Mouse (Mus musculus) layer of hippocampus, adult 18-20 months (tissue): ENCODE data around the gene Gm11444. TPM values are rescaled to one million over a fixed set of nuclear protein-coding genes. Genes with fewer than 3 reads are reported as not detected.

Experiments used
- DNase-seq, 2 experiments: peaks; one replicate each; pipeline ENCODE4 v3.0.0; 2022; ENCODE audit warnings: low spot score in 2 of 2
- total RNA-seq, 2 experiments: library from RNA; stranded (reverse); gene quantifications; 2 replicates each; pipeline ENCODE4 v1.2.3; 2021

Gm11444 gene
- total RNA-seq, 2 experiments from 2014 or later, result not detected

DNA sequence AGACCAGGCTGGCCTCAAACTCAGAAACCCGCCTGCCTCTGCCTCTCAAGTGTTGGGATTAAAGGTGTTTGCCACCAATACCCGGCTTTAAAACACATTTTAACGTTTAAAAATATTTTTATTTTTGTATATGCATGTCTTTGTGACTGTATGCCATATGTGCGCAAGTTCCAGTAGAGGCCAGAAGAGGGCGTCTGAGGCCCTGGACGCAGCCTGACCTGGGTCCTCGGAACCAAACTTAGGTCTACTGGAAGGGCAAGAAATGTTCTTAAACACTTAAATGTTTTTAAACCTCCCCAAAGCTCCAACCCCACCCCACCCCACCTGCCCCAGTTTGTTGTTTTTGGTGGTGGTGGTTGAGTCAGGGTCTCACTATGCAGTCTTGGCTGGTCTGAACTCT is 14.2 kb upstream of the Gm11444 start:
- no peak for DNase-seq

- DNase-seq, result no peak
Observed at GRCm38 (mm10) chr11:85857997-85858698, 8.0 kb upstream of the Gm11444 start.

GRCm38 (mm10) chr11:85850758-85851157 is 625 bp upstream of the Gm11444 start:
- no peak for DNase-seq

DNA sequence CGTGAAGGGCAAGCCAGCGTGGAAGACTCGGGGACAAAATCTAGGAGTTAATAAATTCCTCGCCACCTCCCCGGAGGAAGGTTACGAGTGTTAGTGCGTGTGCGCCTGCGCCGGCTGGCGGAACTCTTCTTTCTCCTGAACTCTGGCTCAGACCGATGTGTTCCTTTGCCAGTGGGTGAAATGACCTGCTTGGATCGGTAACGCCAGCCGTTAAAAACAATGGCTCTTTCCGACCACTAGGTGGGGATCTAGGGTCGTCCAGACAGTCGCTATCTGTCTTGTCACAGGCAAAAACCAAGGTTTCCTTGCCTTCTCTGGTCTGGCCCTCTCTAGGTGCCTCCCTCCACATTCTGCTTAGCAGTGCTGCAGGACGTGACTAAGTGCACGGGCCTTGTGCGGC is 1.1 kb downstream of the Gm11444 start:
- peak in 1 of 2 experiments; percentile 69 for DNase-seq

DNA sequence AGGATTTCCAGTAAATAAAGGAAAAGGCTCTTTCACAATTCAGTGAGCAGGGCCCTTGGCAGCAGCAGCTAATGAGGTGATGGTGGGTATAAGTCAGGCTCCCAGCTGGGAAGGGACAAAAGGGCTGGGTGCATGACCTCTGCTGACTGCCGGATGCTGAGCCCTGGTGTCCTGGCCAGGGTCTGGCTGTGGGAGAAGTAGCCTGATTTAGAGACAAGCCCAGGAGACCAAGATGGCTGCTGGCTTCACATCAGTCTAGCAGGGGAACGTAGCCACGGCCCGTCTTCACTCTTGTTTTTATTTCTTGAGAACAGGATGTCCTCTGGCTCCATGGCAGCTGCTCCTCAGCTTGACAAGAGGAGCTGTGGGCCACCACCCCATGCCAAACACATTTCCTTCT is 3.6 kb downstream of the Gm11444 start:
- DNase-seq, result no peak

DNA sequence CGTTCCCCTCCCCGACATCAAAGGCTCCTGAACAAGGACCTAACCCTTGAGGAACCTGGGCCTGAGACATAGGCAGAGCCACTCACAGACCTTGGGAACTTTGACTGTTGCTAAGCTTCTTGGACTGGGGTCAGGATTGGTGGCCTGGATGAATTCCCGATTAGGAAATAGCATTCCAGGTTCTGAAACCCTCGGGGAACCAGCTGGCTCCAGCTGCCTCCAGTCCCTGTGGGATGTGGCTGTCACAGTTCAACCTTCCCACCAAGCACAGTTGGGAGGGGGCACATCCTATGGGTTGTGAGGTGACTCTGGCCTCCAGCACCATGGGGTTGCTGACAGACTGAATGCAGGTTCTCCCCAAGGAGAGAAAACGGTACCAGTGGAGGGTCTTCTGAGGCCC is 4.2 kb downstream of the Gm11444 start:
- no peak for DNase-seq

DNA sequence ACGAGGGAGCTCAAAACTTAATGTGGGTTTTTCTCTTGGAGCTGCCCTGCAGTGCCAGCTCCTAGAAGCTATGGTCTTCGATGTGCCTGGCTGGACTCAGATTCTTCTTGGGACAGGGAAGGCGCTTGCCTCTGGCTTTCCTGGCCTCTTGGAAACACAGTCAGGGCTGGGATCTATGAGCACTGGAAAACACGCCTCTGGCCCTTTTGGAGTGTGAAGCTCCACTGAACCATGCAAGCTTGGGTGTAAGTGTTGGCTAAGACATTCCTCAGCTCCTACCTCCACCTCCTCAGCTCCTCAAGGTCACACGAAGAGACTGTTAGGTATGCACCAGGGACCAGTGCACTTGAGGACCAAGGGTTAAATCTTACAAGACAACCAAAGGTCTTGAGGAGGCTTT is 5.2 kb downstream of the Gm11444 start:
- DNase-seq, result no peak

DNA sequence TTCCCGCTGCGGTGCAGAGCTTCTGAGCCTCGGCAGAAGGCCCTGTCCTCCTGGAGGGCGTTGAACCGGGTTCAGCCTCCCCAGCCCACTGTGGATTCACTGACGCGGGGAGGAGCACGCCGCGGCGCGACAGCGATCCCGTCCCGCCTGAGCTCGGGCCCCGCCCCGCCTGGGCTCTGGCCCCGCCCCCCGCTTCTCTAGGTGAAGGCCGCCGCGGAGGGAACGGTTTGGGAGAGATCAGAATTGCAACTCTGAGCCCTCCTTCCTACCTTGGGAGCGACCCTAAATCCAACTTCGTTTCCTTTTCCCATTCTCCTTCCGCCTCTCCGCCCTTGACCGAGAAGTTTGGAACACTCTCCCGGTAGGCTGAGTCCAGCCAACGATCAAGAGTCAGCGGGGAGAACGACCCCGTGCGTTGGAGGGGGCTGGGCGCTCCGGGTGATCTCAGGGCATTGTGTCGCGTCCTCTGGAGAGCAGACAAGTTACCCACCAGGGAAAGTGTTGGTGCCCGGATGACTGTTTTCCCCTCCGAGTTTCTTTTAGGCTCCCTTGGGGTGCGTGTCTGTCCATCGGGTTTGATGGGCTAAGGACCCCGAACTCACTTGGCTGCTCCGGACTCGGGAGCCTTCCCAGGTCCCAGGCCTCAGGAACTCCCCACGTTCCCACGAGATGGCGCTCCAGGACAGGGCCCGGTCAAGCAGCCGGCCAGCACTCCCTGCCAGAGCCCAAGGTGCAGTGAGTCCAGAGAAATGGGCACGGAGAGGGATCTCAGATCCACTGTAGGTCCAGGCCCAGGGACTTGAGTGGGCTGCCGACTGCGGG is 5.8 kb downstream of the Gm11444 start:
- DNase-seq, result peak; percentile 44 to 73

DNA sequence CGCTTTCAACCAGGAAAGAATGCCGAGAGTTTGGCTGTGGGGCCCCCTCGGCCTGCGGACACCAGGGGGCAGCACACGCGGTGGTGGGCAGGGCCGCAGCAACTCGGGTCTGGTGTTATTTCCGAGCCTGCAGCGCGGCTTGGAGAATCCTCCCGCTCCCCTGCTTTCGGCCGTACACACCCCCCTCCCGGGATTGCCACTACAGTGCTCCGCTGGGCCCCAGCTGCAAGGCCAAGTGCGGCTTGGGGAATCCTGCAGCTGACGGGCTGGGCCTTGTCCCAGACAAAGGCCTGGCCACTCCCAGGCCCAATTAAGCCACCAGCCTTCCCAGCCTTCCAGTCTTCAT is 6.8 kb downstream of the Gm11444 start:
- DNase-seq, result peak in 1 of 2 experiments; percentile 47

- DNase-seq, result no peak
Observed at GRCm38 (mm10) chr11:85842596-85843346, 7.4 kb downstream of the Gm11444 start.

GRCm38 (mm10) chr11:85841980-85842379 is 8.2 kb downstream of the Gm11444 start:
- no peak for DNase-seq

DNA sequence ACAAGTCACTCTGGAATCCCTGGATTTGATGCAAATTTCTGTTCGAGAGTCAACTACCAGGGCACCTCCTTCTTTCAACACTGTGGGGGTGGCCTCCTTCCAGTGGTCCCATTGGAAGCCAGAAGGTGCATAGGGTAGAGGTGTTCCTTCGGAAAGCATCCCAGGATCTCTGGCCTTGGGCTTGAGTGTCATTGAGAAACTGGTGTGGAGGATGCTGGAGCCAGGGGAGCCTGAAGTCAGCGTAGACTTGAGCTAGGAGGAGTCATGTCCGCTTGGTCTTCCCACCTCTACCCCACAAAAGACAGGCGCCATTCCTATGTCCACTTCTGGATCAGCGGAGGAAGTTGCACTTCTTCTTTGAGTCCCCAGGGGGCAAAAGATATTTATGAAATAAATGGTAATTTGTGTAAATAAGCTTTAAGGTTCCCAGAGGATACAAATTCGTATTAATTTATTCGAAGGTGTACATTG is 8.9 kb downstream of the Gm11444 start:
- no peak for DNase-seq

DNA sequence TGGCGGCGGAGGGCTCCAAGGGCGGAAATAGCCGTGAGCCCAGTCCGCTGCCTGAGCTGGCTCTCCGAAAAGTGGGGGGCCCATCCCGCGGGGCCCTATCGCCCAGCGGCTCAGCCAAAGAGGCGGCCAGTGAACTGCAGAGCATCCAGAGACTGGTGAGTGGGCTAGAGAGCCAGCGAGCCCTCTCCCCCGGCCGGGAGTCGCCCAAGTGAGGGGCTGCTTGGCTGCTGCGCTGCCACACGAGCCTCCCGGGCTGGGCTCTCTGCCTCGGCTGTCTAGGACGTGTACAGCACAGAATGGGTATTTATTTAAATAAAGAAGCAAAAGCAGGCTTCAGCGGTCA is 9.4 kb downstream of the Gm11444 start:
- no peak for DNase-seq

- no peak for DNase-seq
Observed at GRCm38 (mm10) chr11:85840031-85840802, 9.9 kb downstream of the Gm11444 start.

- DNase-seq, result no peak
Observed at GRCm38 (mm10) chr11:85839258-85840030, 10.7 kb downstream of the Gm11444 start.

DNA sequence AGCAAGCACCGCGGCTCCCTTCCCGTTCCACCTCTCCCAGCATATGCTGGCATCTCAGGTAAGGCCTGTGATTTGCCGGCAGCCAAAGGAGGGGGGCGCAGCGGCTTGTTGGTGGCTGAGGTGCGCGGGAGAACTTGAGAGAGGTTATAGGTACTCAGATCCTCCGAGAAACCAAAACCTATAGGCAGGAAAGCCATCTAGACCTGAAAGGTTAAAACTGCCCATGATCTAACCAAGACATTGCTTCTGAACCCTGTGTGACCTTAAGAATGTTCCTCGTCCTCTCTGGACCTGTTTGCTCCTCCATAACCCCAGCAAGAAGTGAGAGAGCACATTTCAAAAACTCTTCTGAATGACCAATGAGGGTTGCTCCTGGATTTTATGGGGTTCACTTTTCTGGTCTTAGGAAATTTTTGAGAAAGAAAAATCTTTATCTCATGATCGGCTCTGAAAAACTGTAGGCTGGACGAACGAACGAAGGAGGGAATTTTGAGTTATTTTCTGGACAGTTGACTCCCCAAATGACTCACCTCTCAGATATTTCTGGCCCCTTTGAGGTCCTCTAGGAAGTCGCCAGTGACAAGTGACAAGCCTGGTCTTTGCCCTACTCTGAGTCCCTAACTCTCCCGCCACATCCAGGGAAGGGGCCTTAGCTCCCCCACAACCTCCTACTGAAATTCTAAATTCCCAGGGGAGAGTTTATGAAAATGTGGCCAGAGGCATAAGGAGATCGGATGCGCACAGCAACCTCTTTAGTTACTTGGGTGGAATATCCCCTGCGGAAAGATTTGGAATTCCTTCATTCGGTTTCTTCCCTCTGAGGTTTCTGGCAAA is 11.5 kb downstream of the Gm11444 start:
- DNase-seq, result no peak

- no peak for DNase-seq
Observed at GRCm38 (mm10) chr11:85837648-85838423, 12.3 kb downstream of the Gm11444 start.

DNA sequence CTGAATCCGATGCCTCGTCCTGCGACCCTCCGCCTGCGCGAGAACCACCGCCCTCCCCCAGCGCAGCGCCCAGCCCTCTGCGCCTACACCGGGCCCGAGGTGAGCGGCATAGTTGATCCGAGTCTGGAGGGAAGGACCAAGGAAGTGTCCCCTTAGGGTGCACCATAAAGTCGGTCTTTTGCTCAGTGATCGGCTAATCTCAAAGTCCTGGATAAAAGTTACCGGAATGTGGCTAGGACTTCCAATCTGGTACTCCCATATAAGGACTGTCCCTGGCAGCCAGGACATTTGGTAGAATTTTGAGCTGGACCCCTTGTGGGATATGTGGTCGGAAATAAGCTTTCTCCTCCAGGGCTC is 12.9 kb downstream of the Gm11444 start:
- no peak for DNase-seq
